Mouse (Mus musculus): ENCODE results near the gene Clec4g. TPM values are rescaled to one million over a fixed set of nuclear protein-coding genes. Genes with fewer than 3 reads are reported as not detected.
A peak's percentile ranks its signal among the peaks of the same experiment; 100 is the strongest.
"Not testable (repeated sequence)": the region's sequence is repeated elsewhere in the genome, so short reads cannot be mapped to it uniquely, and the experiment has no call there.

Clec4g gene
- not detected in 2 replicates for polyA plus RNA-seq (2015; fragmentation: Nextera tagmentation; extraction: Ambion mirVana)

- Histone ChIP-seq H3K27ac (replicated peaks) (no peak within 1 kb of the TSS), H3K9me3 (replicated peaks) (no peaks in the 10 kb centered on the region), H3K4me3 (replicated peaks) (no peak within 1 kb of the TSS), H3K9ac (replicated peaks) (no peak within 1 kb of the TSS), H3K36me3 (no peaks in the 10 kb centered on the region), H3K27me3 (replicated peaks) (no peaks in the 10 kb centered on the region), H3K4me1 (no peaks in the 10 kb centered on the region), H3K4me2 (no peak within 1 kb of the TSS)
- no peak for ATAC-seq (ENCODE audit: low FRiP score)
- 73% methylated on average over 5 of the region's 5 CpGs for WGBS
These were observed at the start of gene Clec4g for GRCm38 (mm10) chr8:3720551-3720950. Gene Clec4g (minus strand): TSS chr8:3720651.

- H3K9me3 ChIP-seq (replicated peaks); H3K9ac ChIP-seq (replicated peaks); H3K36me3 ChIP-seq; H3K4me2 ChIP-seq; H3K27ac ChIP-seq (replicated peaks); H3K27me3 ChIP-seq (replicated peaks); ATAC-seq (ENCODE audit: low FRiP score); H3K4me3 ChIP-seq (replicated peaks); H3K4me1 ChIP-seq: not testable (repeated sequence)
- WGBS, result 85% methylated on average over 5 of the region's 5 CpGs
These were observed 48.2 kb upstream of the Clec4g start for GRCm38 (mm10) chr8:3768641-3769040.

DNA sequence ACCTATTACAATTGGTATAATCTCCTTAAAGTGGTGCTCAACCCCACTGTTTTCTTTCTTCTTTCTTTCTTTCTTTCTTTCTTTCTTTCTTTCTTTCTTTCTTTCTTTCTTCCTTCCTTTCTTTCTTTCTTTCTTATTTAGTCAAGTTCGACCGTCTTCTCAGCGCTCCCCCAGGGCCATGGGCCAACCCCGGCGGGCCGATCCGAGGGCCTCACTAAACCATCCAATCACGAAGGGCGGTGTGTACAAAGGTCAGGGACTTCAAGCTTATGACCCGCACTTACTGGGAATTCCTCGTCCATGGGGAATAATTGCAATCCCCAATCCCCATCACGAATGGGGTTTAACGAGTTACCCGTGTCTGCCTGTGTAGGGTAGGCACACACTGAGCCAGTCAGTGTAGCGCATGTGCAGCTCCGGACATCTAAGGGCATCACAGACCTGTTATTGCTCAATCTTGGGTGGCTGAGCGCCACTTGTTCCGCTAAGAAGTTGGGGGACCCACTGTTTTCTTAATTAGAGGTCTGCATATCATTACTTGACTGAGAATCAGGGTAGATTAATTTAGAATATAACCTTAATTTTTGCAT lies 33.9 kb upstream of the Clec4g start:
- peak; percentile 86; the same call in 1 of the 2 replicates for ATAC-seq (ENCODE audit: low FRiP score)
- no peak overlapping the region for H3K4me3 ChIP-seq (replicated peaks)
- H3K9me3 ChIP-seq (replicated peaks), result no peaks in the 10 kb centered on the region; the same call in 1 of the 2 replicates
- no peak overlapping the region for H3K9ac ChIP-seq (replicated peaks)
- H3K36me3 ChIP-seq, result no peaks in the 10 kb centered on the region
- 65% methylated on average over 18 of the region's 18 CpGs for WGBS
- H3K27ac ChIP-seq (replicated peaks), result no peak overlapping the region
- H3K27me3 ChIP-seq (replicated peaks), result no peaks in the 10 kb centered on the region
- no peak overlapping the region for H3K4me2 ChIP-seq
- H3K4me1 ChIP-seq, result no peaks in the 10 kb centered on the region

- Histone ChIP-seq H3K9ac (replicated peaks) (no peak within 1 kb of the TSS), H3K4me2 (no peak within 1 kb of the TSS), H3K27ac (replicated peaks) (no peak within 1 kb of the TSS), H3K36me3 (no peaks in the 10 kb centered on the region), H3K9me3 (replicated peaks) (no peaks in the 10 kb centered on the region), H3K4me1 (no peaks in the 10 kb centered on the region), H3K27me3 (replicated peaks) (no peaks in the 10 kb centered on the region), H3K4me3 (replicated peaks) (no peak within 1 kb of the TSS)
- ATAC-seq (ENCODE audit: low FRiP score), result no peak
- WGBS, result 88% methylated on average over 4 of the region's 4 CpGs
These were observed 28.3 kb upstream of the Clec4g start, which contains the start of gene Cd209a for GRCm38 (mm10) chr8:3748761-3749160. Gene Cd209a (minus strand): TSS chr8:3748984.

DNA sequence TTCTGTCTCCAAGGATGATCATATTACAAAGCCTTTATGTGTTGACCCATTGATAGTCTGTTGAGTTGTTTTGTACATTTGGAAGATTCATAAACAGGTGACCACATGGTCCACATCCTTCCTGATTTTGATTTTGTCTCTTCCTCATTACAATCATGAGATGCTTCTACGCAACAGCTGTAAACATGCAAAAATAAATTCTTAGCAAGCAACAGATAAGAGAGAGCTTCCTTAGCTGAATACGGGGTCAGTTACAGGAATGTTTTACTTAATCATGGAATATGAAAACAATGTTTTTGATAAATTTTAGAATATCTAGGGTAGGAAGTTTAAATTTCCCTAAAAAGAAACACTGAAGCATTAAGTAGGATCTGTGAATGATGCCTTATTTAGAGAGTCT lies 16.5 kb upstream of the Clec4g start:
- Histone ChIP-seq H3K36me3 (no peaks in the 10 kb centered on the region), H3K27me3 (replicated peaks) (no peaks in the 10 kb centered on the region), H3K27ac (replicated peaks) (no peak overlapping the region), H3K9ac (replicated peaks) (no peak overlapping the region), H3K4me1 (no peaks in the 10 kb centered on the region), H3K9me3 (replicated peaks) (no peaks in the 10 kb centered on the region), H3K4me2 (no peak overlapping the region), H3K4me3 (replicated peaks) (no peak overlapping the region)
- ATAC-seq (ENCODE audit: low FRiP score), result no peak
- WGBS, result 94% methylated on average over 2 of the region's 2 CpGs

DNA sequence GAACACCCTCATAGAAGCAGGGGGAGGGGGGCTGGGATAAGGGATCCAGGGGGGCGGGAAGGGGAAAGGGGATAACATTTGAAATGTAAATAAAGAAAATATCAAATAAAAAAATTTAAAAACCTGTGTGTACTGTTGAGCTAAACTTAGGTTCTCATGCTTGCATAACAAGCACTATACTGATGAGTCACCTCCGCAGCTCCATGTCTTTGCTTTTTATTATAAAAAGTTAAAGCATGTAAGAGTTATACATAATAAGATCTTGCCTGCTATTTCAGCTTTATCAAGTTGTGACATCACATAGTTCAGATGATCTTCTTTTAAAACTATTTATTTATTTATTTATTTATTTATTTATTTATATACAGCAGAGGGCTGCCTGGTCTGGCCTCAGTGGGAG lies 15.1 kb upstream of the Clec4g start:
- 100% methylated on average over 2 of the region's 2 CpGs for WGBS
- H3K27me3 ChIP-seq (replicated peaks), result no peaks in the 10 kb centered on the region
- no peaks in the 10 kb centered on the region for H3K9me3 ChIP-seq (replicated peaks)

DNA sequence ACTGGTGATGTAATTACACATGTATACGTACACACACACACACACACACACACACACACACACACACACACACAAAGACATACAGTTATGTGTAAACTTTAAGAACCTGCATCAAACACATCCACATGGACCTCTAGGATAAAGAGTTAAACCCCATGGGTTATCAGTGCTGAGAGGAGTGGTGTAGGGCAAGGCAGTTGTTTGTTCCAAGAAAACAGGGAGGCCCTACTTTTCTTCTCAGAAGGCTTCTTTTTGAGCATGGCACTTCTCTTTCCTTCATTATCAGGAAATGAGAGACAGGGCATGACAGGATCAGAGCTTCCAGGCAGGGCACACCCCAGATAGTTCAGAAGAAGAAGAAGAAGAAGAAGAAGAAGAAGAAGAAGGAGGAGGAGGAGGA lies 13.6 kb upstream of the Clec4g start:
- no peak overlapping the region for H3K4me2 ChIP-seq
- H3K9ac ChIP-seq (replicated peaks), result no peak overlapping the region
- H3K27ac ChIP-seq (replicated peaks), result no peak overlapping the region
- 0 out of 2 replicates have a peak, but pooled peaks cover 2% of the 10 kb centered on the region for H3K9me3 ChIP-seq (replicated peaks)
- H3K36me3 ChIP-seq, result no peaks in the 10 kb centered on the region
- 77% methylated on average over 1 of the region's 1 CpGs for WGBS
- no peak overlapping the region for H3K4me3 ChIP-seq (replicated peaks)
- no peak for ATAC-seq (ENCODE audit: low FRiP score)
- H3K4me1 ChIP-seq, result no peaks in the 10 kb centered on the region
- H3K27me3 ChIP-seq (replicated peaks), result no peaks in the 10 kb centered on the region

More for the DNA sequence above, 15.1 kb upstream of the Clec4g start:
- H3K4me1 ChIP-seq, result no peaks in the 10 kb centered on the region
- ATAC-seq (ENCODE audit: low FRiP score), result no peak
- H3K4me2 ChIP-seq, result no peak overlapping the region
- H3K9ac ChIP-seq (replicated peaks), result no peak overlapping the region
- H3K4me3 ChIP-seq (replicated peaks), result no peak overlapping the region
- H3K36me3 ChIP-seq, result no peaks in the 10 kb centered on the region
- H3K27ac ChIP-seq (replicated peaks), result no peak overlapping the region

- Histone ChIP-seq H3K36me3 (no peaks in the 10 kb centered on the region), H3K27me3 (replicated peaks) (no peaks in the 10 kb centered on the region), H3K27ac (replicated peaks) (no peak overlapping the region), H3K4me3 (replicated peaks) (no peak overlapping the region), H3K9me3 (replicated peaks) (no peaks in the 10 kb centered on the region), H3K4me1 (no peaks in the 10 kb centered on the region), H3K4me2 (no peak overlapping the region), H3K9ac (replicated peaks) (no peak overlapping the region)
- ATAC-seq (ENCODE audit: low FRiP score), result no peak
- 22% methylated on average over 1 of the region's 1 CpGs for WGBS
These were observed 590 bp upstream of the Clec4g start for GRCm38 (mm10) chr8:3721041-3721440.

GRCm38 (mm10) chr8:3718559-3718958 lies 1.9 kb downstream of the Clec4g start:
- Histone ChIP-seq H3K4me1 (no peaks in the 10 kb centered on the region), H3K4me2 (no peak overlapping the region), H3K4me3 (replicated peaks) (no peak overlapping the region), H3K27ac (replicated peaks) (no peak overlapping the region), H3K36me3 (no peaks in the 10 kb centered on the region), H3K9ac (replicated peaks) (no peak overlapping the region), H3K9me3 (replicated peaks) (no peaks in the 10 kb centered on the region), H3K27me3 (replicated peaks) (no peaks in the 10 kb centered on the region)
- ATAC-seq (ENCODE audit: low FRiP score), result no peak
- WGBS, result 16% methylated on average over 14 of the region's 14 CpGs

GRCm38 (mm10) chr8:3717321-3717954 lies 3.0 kb downstream of the Clec4g start:
- Histone ChIP-seq H3K9me3 (replicated peaks) (no peaks in the 10 kb centered on the region), H3K4me1 (no peaks in the 10 kb centered on the region), H3K27me3 (replicated peaks) (no peaks in the 10 kb centered on the region), H3K4me3 (replicated peaks) (no peak overlapping the region), H3K36me3 (no peaks in the 10 kb centered on the region), H3K9ac (replicated peaks) (no peak overlapping the region), H3K4me2 (no peak overlapping the region), H3K27ac (replicated peaks) (no peak overlapping the region)
- WGBS, result 88% methylated on average over 12 of the region's 12 CpGs
- ATAC-seq (ENCODE audit: low FRiP score), result no peak

DNA sequence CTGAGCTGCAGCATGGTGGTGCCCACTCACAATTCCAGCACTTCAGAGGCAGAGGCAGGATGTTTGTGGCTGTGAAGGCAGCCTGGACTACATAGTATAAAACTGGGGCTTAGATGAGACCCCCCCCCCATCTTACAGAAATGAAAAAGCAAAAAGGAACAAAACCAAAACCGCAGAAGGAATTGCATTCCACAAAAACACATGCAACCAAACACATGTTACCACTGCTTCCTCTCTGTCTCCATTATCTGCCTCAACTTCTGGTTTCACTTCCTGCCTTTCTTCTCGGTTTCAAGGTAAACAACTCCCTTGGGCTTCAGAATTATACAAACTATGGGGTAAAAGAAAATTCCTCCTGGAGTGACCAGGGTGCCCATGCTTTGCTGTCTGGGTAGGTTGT lies 8.8 kb downstream of the Clec4g start:
- 68% methylated on average over 2 of the region's 2 CpGs for WGBS
- H3K4me2 ChIP-seq, result no peak overlapping the region
- H3K27me3 ChIP-seq (replicated peaks), result no peaks in the 10 kb centered on the region
- H3K4me3 ChIP-seq (replicated peaks), result no peak overlapping the region
- H3K36me3 ChIP-seq, result no peaks in the 10 kb centered on the region
- no peak for ATAC-seq (ENCODE audit: low FRiP score)
- no peaks in the 10 kb centered on the region for H3K9me3 ChIP-seq (replicated peaks)
- no peaks in the 10 kb centered on the region for H3K4me1 ChIP-seq
- H3K27ac ChIP-seq (replicated peaks), result no peak overlapping the region
- no peak overlapping the region for H3K9ac ChIP-seq (replicated peaks)

DNA sequence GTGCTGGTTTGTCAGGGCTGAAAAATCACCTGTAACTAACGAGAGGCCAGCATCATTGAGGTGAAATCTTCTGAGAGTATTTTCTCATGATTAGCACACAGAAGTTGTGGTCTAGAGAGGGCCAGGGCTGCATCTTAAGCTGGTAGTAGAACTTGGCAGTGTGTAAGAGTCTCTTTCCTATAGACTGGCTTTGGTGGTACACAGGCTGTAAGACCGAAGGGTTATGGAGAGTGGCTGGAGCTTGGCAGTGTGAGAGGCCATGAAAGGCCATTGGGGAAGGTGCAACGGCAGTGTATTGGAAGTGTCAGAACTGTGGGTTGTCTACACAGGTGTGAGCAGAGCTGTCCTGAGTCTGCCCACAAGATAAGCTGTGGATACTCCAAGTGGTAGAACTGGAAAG lies 10.1 kb downstream of the Clec4g start:
- Histone ChIP-seq H3K9me3 (replicated peaks) (no peaks in the 10 kb centered on the region), H3K36me3 (no peaks in the 10 kb centered on the region), H3K27me3 (replicated peaks) (no peaks in the 10 kb centered on the region), H3K4me2 (no peak overlapping the region), H3K4me3 (replicated peaks) (no peak overlapping the region), H3K9ac (replicated peaks) (no peak overlapping the region), H3K27ac (replicated peaks) (no peak overlapping the region), H3K4me1 (no peaks in the 10 kb centered on the region)
- 92% methylated on average over 3 of the region's 3 CpGs for WGBS
- no peak for ATAC-seq (ENCODE audit: low FRiP score)
